Mouse (Mus musculus): ENCODE measurements at regions not wholly inside any gene's neighbourhood (a gene's known extent, or its start where the extent isn't known, plus 50 kb on each side); places are given as distances from the start of the nearest gene placed in this dataset.
"Not testable (repeated sequence)": the region's sequence is repeated elsewhere in the genome, so short reads cannot be mapped to it uniquely, and the experiment has no call there.

DNA sequence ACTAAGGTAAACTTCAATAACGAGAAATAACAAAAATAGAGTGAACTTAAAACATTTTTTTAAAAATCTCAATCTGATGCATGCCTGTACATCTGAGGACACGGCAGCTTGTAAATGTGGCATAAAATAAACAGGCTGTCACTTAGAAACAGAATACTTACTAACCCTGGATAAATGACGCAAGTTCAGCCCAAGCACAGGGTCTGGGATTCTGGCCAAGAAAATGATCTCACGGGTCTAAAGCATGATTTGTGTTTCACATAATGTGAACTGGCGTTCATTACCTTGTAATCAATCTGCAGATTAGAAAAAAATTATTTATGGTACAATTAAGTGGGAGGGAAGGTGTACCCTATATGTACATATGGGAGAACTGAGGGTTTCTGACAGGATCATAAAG is 512.1 kb upstream of the Vrk2 start:
- Histone ChIP-seq H3K27ac (ENCODE audit: insufficient read depth, low read depth, low read length) (no peak overlapping the region), H3K4me3 (ENCODE audit: insufficient read depth, low read length) (no peak overlapping the region), H3K4me1 (ENCODE audit: control insufficient read depth, insufficient read depth, low read length) (no peaks in the 10 kb centered on the region)
- TF ChIP-seq POLR2A (IDR thresholded peaks at IDR 0.05; ENCODE audit: borderline replicate concordance, low read depth, low read length) (no peak), CTCF (IDR thresholded peaks at IDR 0.05; ENCODE audit: low read depth, low read length) (no peak)

DNA sequence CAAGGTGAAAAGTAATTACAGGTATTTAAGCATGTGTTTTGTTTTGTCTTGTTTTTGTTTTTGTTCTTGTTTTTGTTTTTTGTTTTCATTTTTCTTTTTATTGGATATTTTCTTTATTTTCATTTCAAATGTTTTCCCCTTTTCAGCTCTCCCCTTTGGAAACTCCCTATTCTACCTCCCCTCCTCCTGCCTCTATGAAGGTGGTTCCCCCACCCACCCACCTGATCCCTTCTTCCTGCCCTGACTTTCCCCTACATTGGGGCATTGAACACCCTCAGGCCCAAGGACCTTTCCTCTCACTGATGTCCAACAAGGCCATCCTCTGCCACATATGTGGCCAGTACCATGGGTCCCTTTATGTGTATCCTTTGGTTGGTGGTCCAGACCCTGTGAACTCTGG is 509.1 kb upstream of the Vrk2 start:
- H3K27ac ChIP-seq (ENCODE audit: insufficient read depth, low read depth, low read length) = no peak overlapping the region
- TF ChIP-seq POLR2A (IDR thresholded peaks at IDR 0.05; ENCODE audit: borderline replicate concordance, low read depth, low read length) (no peak), CTCF (IDR thresholded peaks at IDR 0.05; ENCODE audit: low read depth, low read length) (no peak)
- H3K4me1 ChIP-seq (ENCODE audit: control insufficient read depth, insufficient read depth, low read length) = no peaks in the 10 kb centered on the region
- no peak overlapping the region for H3K4me3 ChIP-seq (ENCODE audit: insufficient read depth, low read length)

- TF ChIP-seq POLR2A (IDR thresholded peaks at IDR 0.05; ENCODE audit: borderline replicate concordance, low read depth, low read length) = no peak
- no peak for TF ChIP-seq CTCF (IDR thresholded peaks at IDR 0.05; ENCODE audit: low read depth, low read length)
- Histone ChIP-seq H3K4me3 (ENCODE audit: insufficient read depth, low read length) (no peak overlapping the region), H3K27ac (ENCODE audit: insufficient read depth, low read depth, low read length) (no peak overlapping the region), H3K4me1 (ENCODE audit: control insufficient read depth, insufficient read depth, low read length) (no peaks in the 10 kb centered on the region)
Observed at GRCm38 (mm10) chr11:27102045-27102444, 508.2 kb upstream of the Vrk2 start.

- Histone ChIP-seq H3K4me3 (ENCODE audit: insufficient read depth, low read length) (no peak overlapping the region), H3K4me1 (ENCODE audit: control insufficient read depth, insufficient read depth, low read length) (no peaks in the 10 kb centered on the region), H3K27ac (ENCODE audit: insufficient read depth, low read depth, low read length) (no peak overlapping the region)
- TF ChIP-seq POLR2A (IDR thresholded peaks at IDR 0.05; ENCODE audit: borderline replicate concordance, low read depth, low read length) (no peak), CTCF (IDR thresholded peaks at IDR 0.05; ENCODE audit: low read depth, low read length) (no peak)
Observed at GRCm38 (mm10) chr11:27096615-27097014, 502.8 kb upstream of the Vrk2 start.

DNA sequence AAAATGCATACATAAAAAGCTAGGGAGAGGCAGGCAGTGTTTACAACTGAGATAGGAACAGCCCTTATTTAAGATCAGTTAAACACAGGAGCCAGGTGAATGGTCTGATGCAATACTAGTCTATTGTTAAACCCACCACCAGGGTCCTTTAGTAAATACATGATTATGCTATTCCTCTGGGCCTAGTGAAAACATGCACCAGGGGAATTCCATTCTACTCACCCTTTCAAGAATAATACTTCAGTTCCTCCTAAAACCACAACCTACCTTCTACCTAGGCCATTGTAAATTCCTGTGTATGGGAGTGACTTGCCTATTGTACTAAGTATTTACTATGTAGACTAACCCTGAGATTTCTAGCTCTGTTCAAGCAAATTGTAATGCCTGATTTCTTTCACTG is 501.7 kb upstream of the Vrk2 start:
- not testable (repeated sequence) for H3K27ac ChIP-seq (ENCODE audit: insufficient read depth, low read depth, low read length); H3K4me3 ChIP-seq (ENCODE audit: insufficient read depth, low read length); H3K4me1 ChIP-seq (ENCODE audit: control insufficient read depth, insufficient read depth, low read length)

GRCm38 (mm10) chr11:27086516-27086915 is 492.7 kb upstream of the Vrk2 start:
- Histone ChIP-seq H3K27ac (ENCODE audit: insufficient read depth, low read depth, low read length) (no peak overlapping the region), H3K4me3 (ENCODE audit: insufficient read depth, low read length) (no peak overlapping the region), H3K4me1 (ENCODE audit: control insufficient read depth, insufficient read depth, low read length) (no peaks in the 10 kb centered on the region)
- no peak for TF ChIP-seq POLR2A (IDR thresholded peaks at IDR 0.05; ENCODE audit: borderline replicate concordance, low read depth, low read length)

- Histone ChIP-seq H3K4me3 (ENCODE audit: insufficient read depth, low read length) (no peak overlapping the region), H3K4me1 (ENCODE audit: control insufficient read depth, insufficient read depth, low read length) (no peaks in the 10 kb centered on the region), H3K27ac (ENCODE audit: insufficient read depth, low read depth, low read length) (no peak overlapping the region)
- no peak for TF ChIP-seq CTCF (IDR thresholded peaks at IDR 0.05; ENCODE audit: low read depth, low read length)
- no peak for TF ChIP-seq POLR2A (IDR thresholded peaks at IDR 0.05; ENCODE audit: borderline replicate concordance, low read depth, low read length)
Observed at GRCm38 (mm10) chr11:27081188-27081587, 487.4 kb upstream of the Vrk2 start.

DNA sequence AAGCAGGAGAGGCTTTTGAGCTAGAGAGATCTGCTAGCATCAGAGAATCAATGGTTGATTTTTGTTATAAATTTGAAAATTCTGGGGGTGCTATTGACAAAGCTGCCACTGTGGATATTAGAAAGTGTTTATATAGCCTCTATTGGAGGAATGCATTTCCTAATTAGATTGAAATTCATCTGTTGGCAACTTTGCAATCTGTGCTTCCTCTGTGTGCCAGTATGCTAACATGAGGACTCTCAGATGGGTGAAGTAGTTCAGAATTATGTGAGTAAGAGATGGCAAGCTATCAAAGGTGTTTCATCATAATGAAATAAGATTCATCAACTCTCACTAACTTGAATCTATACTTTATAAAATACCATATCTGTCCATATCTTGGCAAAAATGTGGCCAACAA is 476.6 kb upstream of the Vrk2 start:
- no peak for TF ChIP-seq CTCF (IDR thresholded peaks at IDR 0.05; ENCODE audit: low read depth, low read length)
- Histone ChIP-seq H3K27ac (ENCODE audit: insufficient read depth, low read depth, low read length) (no peak overlapping the region), H3K4me1 (ENCODE audit: control insufficient read depth, insufficient read depth, low read length) (no peaks in the 10 kb centered on the region)

DNA sequence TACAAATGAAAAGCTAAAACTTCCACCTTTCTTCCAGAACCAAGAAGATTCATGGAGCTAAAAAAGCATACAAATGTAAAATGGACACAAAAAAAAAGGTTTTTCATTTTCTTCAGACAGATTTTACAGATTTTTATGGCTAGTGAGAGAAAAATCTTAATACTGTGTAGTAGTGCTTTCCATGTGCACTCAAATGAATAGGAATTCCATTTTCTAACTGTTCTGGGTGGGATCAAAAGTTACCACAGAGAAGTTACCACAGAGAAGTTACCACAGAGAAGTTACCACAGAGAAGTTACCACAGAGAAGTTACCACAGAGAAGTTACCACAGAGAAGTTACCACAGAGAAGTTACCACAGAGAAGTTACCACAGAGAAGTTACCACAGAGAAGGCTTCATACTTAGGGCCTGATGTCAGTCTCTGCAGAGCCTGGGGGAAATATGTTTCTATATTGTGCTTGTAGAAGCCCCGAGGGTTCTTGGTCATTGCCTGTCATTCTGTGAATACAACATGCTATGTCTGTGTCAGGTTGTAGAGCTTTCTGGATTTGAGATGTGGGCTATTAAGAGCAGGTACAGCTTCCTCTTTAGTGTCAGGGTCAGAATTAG is 433.5 kb upstream of the Vrk2 start:
- H3K27ac ChIP-seq (ENCODE audit: insufficient read depth, low read depth, low read length) = no peak overlapping the region
- H3K4me3 ChIP-seq (ENCODE audit: insufficient read depth, low read length) = no peak overlapping the region
- H3K4me1 ChIP-seq (ENCODE audit: control insufficient read depth, insufficient read depth, low read length) = no peaks in the 10 kb centered on the region
- no peak for TF ChIP-seq CTCF (IDR thresholded peaks at IDR 0.05; ENCODE audit: low read depth, low read length)
- no peak for TF ChIP-seq POLR2A (IDR thresholded peaks at IDR 0.05; ENCODE audit: borderline replicate concordance, low read depth, low read length)

More for the DNA sequence above, 476.6 kb upstream of the Vrk2 start:
- no peak overlapping the region for H3K4me3 ChIP-seq (ENCODE audit: insufficient read depth, low read length)

DNA sequence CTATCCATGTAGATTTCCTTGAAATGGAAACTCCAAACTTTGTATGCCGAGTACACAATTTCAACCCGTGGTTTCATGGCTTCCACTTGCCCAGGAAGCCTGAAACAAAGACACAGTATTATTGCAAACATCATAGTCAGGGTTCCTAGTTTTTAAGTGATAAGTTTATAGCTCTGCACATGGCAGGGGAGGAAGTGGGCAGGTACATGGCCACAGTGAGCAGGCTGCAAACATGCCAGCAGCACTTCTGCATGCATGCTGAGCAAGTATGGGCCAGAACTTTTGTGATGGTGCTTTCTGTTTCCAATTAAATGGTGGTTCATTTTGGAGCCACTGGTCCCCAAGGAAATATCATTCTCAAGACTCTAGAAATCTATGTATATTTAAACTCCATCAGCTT is 431.7 kb upstream of the Vrk2 start:
- Histone ChIP-seq H3K4me3 (ENCODE audit: insufficient read depth, low read length) (no peak overlapping the region), H3K4me1 (ENCODE audit: control insufficient read depth, insufficient read depth, low read length) (no peaks in the 10 kb centered on the region), H3K27ac (ENCODE audit: insufficient read depth, low read depth, low read length) (no peak overlapping the region)
- TF ChIP-seq CTCF (IDR thresholded peaks at IDR 0.05; ENCODE audit: low read depth, low read length) (no peak), POLR2A (IDR thresholded peaks at IDR 0.05; ENCODE audit: borderline replicate concordance, low read depth, low read length) (no peak)
